Mouse (Mus musculus) erythroblast, embryonic 14.5 days (primary cell): ENCODE results near the gene Nbr1.

ENCODE experiments used
- GATA1 ChIP-seq: IDR thresholded peaks from 2 replicates; pipeline ENCODE4 v1.6.1; 2012; ENCODE audit warnings: low read length, inconsistent platforms, mixed read lengths
- TAL1 ChIP-seq: IDR thresholded peaks from 3 replicates; pipeline ENCODE4 v1.6.1; 2012; ENCODE audit warnings: low read length, inconsistent platforms, mixed read lengths

DNA sequence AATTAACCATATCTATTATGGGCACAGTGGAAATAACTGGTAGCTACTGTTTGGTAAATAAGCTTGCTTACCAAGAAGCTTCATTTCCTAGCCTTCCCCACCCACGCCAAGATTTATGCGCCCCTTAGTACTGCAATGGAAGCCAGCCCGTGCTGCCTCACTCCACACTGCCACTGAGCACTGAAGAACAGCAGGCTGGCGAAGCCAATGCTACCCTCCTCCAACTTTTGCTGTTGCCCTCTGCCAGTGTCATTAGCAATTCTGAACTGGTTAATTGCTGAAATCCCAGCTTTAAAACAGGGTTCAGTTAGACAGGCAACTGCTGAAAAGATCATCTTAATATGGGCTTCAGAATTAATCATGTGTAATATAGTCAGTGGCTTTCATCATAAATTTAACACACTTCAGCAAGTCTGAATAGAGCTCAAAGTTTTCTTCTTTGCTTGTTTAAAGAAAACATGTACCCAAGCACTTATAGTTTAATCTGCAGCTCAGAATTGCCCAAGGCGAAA, 45.6 kb upstream of the Nbr1 start:
- TF ChIP-seq GATA1: no peak
- TF ChIP-seq TAL1: no peak
